Mouse (Mus musculus) C3H10T1/2 (cell line): Measurements from ENCODE around the gene Myl6b. TPM values are rescaled to one million over a fixed set of nuclear protein-coding genes. Genes with fewer than 3 reads are reported as not detected.

Source experiments
- polyA plus RNA-seq, 2 experiments: library from polyadenylated mRNA; unstranded; fragments of >200 nt; fragmentation: generic; extraction: Trizol; gene quantifications; one replicate each; pipeline ENCODE4 v1.2.1; 2012; ENCODE audit warnings: missing spikeins in 2 of 2

The Myl6b gene
- 10 to 100 TPM in 1 of 2 experiments, 1 to 10 TPM in 1; 8.1 to 11.2 TPM for polyA plus RNA-seq

DNA sequence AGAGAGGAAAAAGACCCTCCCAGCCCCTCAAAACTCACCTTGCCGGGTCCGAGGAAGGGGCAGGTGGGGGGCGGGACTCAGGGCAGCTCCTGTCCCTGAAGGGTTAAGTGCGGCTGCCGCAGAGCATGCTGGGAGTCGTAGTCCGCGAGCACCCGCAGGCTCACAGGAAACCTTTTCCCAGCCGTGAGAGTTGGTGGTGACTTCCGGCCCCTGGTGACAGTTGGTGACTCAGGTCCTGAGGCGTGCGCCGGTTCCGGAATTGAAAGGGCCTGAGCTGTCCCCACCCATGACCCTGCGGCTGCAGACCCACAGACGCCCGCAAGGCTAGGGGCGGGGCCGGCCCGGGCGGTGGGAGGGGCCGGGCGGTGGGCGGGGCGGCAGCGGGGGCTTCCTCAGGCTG lies at the start of gene Myl6b:
Gene Myl6b (minus strand): TSS at position 96 of the 400 bp plus-strand sequence.

DNA sequence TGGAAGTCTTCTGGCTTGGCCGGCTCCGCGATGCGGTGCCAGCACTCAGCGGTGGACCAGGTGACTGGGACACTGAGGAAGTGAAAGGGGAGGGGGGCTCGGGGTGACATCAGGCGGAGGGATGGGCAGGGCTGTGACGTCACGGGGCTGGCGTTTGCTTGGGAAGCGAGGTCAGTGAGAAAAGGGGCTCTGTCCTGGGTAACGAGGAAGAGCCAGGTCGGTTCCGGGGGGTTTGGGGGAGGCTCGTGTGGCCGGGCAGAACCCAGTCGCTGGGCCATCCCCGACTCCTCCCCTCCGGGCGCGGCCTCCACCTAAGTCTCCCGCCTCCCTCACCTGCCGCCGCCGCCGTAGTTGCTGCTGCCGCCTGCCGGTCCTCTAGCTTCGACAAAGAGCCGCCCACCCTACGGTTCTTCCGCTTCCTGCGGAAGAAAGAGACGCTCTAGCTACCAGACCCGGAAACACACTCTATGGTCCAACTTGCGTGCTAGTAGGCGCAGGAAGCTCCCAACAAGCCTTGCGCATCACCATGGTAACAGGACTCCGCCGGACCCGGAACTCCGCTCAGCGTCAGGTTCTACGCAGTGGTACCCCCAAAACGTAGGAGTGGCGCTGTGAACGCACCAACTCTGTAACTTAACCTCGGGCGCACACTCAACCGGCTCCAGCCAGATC lies 49.0 kb upstream of the Myl6b start, which contains the start of gene Zc3h10:
Gene Zc3h10 (minus strand): TSS at position 414 of the 672 bp plus-strand sequence.

GRCm38 (mm10) chr10:128525671-128526308 lies 27.3 kb upstream of the Myl6b start, which contains the start of gene Esyt1:
Gene Esyt1 (minus strand): TSS chr10:128525871.

DNA sequence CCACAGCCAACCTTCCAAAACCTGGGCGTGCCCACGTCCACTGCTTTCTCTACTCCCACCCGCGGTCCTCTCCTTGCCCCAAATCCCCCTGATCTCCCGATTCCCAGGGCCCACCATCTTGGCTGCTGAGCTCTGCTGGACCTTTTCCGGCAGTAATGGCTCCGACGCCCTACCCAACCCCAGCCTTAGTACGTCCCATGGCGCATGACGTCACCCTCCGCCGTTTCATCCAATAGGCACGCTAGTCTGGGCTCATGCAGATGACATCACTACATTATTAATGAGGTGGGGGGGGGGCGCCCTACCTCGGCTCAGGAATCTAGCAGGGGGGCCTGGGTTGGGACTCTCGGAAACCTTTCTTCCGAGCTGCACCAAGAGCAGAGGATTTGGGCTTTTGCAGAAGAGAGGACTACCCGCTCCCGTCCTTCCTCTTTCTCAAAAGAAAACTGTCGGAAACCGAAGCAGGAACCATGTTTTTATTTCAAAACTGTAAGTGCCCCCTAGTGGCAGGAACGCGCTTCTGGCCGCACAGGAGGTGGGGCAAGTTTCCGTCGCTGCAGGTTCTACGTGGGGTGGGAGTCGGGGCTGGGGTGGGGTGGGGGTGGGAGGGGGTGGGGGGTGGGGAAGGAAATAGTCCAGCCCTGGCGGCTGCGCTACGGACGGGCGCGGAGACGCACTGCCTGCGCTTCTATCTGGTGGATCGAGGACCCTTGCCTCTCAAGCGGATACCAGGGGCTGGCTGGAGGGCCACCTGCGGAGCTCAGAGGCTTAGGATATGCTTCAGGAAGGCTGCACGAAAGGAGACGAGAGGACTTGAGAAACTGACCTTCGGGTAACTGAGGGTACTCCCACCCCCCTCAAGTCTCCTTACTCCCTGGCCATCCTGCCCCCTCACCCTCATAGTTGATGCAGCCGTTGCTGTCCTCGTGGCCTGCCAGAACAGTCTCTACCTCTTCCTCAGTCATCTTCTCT lies 4.5 kb downstream of the Myl6b start, which contains the start of gene Myl6:
Gene Myl6 (minus strand): TSS at position 451 of the 972 bp plus-strand sequence.

GRCm38 (mm10) chr10:128458719-128459408 lies 39.6 kb downstream of the Myl6b start, which contains the start of gene Smarcc2:
Gene Smarcc2 (plus strand): TSS chr10:128459248.

Other genes starting within 250 kb of the Myl6b start
- under 1 TPM; 0.15 to 0.21 TPM for gene Apon, start 244.6 kb downstream of the Myl6b start, polyA plus RNA-seq
- gene Apof, start 230.0 kb downstream of the Myl6b start, polyA plus RNA-seq = not detected
- 10 to 100 TPM in 1 of 2 experiments, 1 to 10 TPM in 1; 1.4 to 16.2 TPM for gene Stat2, start 228.1 kb downstream of the Myl6b start, polyA plus RNA-seq
- gene Il23a, start 199.9 kb downstream of the Myl6b start, polyA plus RNA-seq = not detected
- gene Pan2, start 195.3 kb downstream of the Myl6b start, polyA plus RNA-seq = 10 to 100 TPM in 1 of 2 experiments, 1 to 10 TPM in 1; 1.8 to 14.3 TPM
- 100 to 1,000 TPM in 1 of 2 experiments, 10 to 100 TPM in 1; 94.1 to 341 TPM for gene Cnpy2, start 176.2 kb downstream of the Myl6b start, polyA plus RNA-seq
- 100 to 1,000 TPM; 126 to 134 TPM for gene Cs, start 161.0 kb downstream of the Myl6b start, polyA plus RNA-seq
- 10 to 100 TPM; 14.3 to 38.1 TPM for gene Coq10a, start 129.7 kb downstream of the Myl6b start, polyA plus RNA-seq
- 10 to 100 TPM in 1 of 2 experiments, 1 to 10 TPM in 1; 3.8 to 14.4 TPM for gene Ankrd52, start 121.6 kb downstream of the Myl6b start, polyA plus RNA-seq
- under 1 TPM in 1 of 2 experiments, not detected in 1; 0.08 TPM for gene Slc39a5, start 97.5 kb downstream of the Myl6b start, polyA plus RNA-seq
- 100 to 1,000 TPM; 126 to 174 TPM for gene Nabp2, start 87.2 kb downstream of the Myl6b start, polyA plus RNA-seq
- 10 to 100 TPM; 15.9 to 29.8 TPM for gene Rnf41, start 87.0 kb downstream of the Myl6b start, polyA plus RNA-seq
- 100 to 1,000 TPM in 1 of 2 experiments, 10 to 100 TPM in 1; 20.1 to 111 TPM for gene Smarcc2, start 39.4 kb downstream of the Myl6b start, polyA plus RNA-seq
- gene Myl6, start 4.5 kb downstream of the Myl6b start, polyA plus RNA-seq = 1,000 to 10,000 TPM; 2,019 to 2,698 TPM
- 10 to 100 TPM; 15.5 to 43.1 TPM for gene Esyt1, start 27.2 kb upstream of the Myl6b start, polyA plus RNA-seq
- gene Zc3h10, start 49.1 kb upstream of the Myl6b start, polyA plus RNA-seq = 10 to 100 TPM in 1 of 2 experiments, 1 to 10 TPM in 1; 8.7 to 13.7 TPM
- gene Rpl41, start 50.6 kb upstream of the Myl6b start, polyA plus RNA-seq = over 10,000 TPM; 19,565 to 33,335 TPM
- gene Pa2g4, start 67.3 kb upstream of the Myl6b start, polyA plus RNA-seq = 100 to 1,000 TPM in 1 of 2 experiments, 10 to 100 TPM in 1; 89.5 to 139 TPM
- under 1 TPM; 0.20 to 0.24 TPM for gene Erbb3, start 91.0 kb upstream of the Myl6b start, polyA plus RNA-seq
- 1,000 to 10,000 TPM; 3,269 to 4,877 TPM for gene Rps26, start 128.1 kb upstream of the Myl6b start, polyA plus RNA-seq
- under 1 TPM in 1 of 2 experiments, not detected in 1; 0.07 TPM for gene Ikzf4, start 147.3 kb upstream of the Myl6b start, polyA plus RNA-seq
- 10 to 100 TPM in 1 of 2 experiments, 1 to 10 TPM in 1; 6.0 to 11.3 TPM for gene Suox, start 175.4 kb upstream of the Myl6b start, polyA plus RNA-seq
- 10 to 100 TPM; 12.3 to 76.2 TPM for gene Rab5b, start 197.6 kb upstream of the Myl6b start, polyA plus RNA-seq
- under 1 TPM; 0.05 to 0.66 TPM for gene Pmel, start 205.5 kb upstream of the Myl6b start, polyA plus RNA-seq
- 10 to 100 TPM in 1 of 2 experiments, 1 to 10 TPM in 1; 6.3 to 18.0 TPM for gene Cdk2, start 206.3 kb upstream of the Myl6b start, polyA plus RNA-seq
- gene Dgka, start 246.2 kb upstream of the Myl6b start, polyA plus RNA-seq = 1 to 10 TPM in 1 of 2 experiments, under 1 TPM in 1; 0.73 to 8.6 TPM
- gene Pym1, start 249.2 kb upstream of the Myl6b start, polyA plus RNA-seq = 10 to 100 TPM; 34.2 to 39.0 TPM